Mouse (Mus musculus): ENCODE measurements around the gene Tanc1. TPM values are rescaled to one million over a fixed set of nuclear protein-coding genes. Genes with fewer than 3 reads are reported as not detected.

The Tanc1 gene
- polyA plus RNA-seq, 1 experiment from 2014 or later, result 33.0 TPM

- H3K36me3 ChIP-seq (ENCODE audit: control insufficient read depth, insufficient read depth, low read length), result no peaks in the 10 kb centered on the region
- H3K9ac ChIP-seq (ENCODE audit: low read length), result no peak overlapping the region
- WGBS, result 75% methylated on average over 2 of the region's 2 CpGs
- H3K4me3 ChIP-seq (replicated peaks; ENCODE audit: low read length), result no peak overlapping the region
- H3K4me1 ChIP-seq (ENCODE audit: control insufficient read depth, insufficient read depth, low read length), result peaks cover 38% of the 10 kb centered on the region
- ATAC-seq (ENCODE audit: insufficient read depth, low FRiP score), result no peak
- no peak overlapping the region for H3K4me2 ChIP-seq (ENCODE audit: low read depth, low read length)
- no peaks in the 10 kb centered on the region for H3K27me3 ChIP-seq (ENCODE audit: control insufficient read depth, insufficient read depth, low read length)
- H3K9me3 ChIP-seq (replicated peaks; ENCODE audit: control insufficient read depth, low read length), result no peaks in the 10 kb centered on the region
- no peak overlapping the region for H3K27ac ChIP-seq (ENCODE audit: low read length)
Observed at GRCm38 (mm10) chr2:59625416-59625815, 13.6 kb downstream of the Tanc1 start.

GRCm38 (mm10) chr2:59625927-59626326 is 14.1 kb downstream of the Tanc1 start:
- Histone ChIP-seq H3K27ac (ENCODE audit: low read length) (no peak overlapping the region), H3K4me2 (ENCODE audit: low read depth, low read length) (no peak overlapping the region), H3K27me3 (ENCODE audit: control insufficient read depth, insufficient read depth, low read length) (no peaks in the 10 kb centered on the region), H3K4me1 (ENCODE audit: control insufficient read depth, insufficient read depth, low read length) (peaks cover 40% of the 10 kb centered on the region), H3K9me3 (replicated peaks; ENCODE audit: control insufficient read depth, low read length) (no peaks in the 10 kb centered on the region), H3K36me3 (ENCODE audit: control insufficient read depth, insufficient read depth, low read length) (no peaks in the 10 kb centered on the region), H3K9ac (ENCODE audit: low read length) (no peak overlapping the region), H3K4me3 (replicated peaks; ENCODE audit: low read length) (no peak overlapping the region)
- no peak for ATAC-seq (ENCODE audit: insufficient read depth, low FRiP score)
- WGBS, result 47% methylated on average over 8 of the region's 8 CpGs

- Histone ChIP-seq H3K4me1 (ENCODE audit: control insufficient read depth, insufficient read depth, low read length) (peaks cover 45% of the 10 kb centered on the region), H3K27ac (ENCODE audit: low read length) (no peak overlapping the region)
- 63% methylated on average over 3 of the region's 3 CpGs for WGBS
Observed at GRCm38 (mm10) chr2:59626422-59626821, 14.6 kb downstream of the Tanc1 start.

GRCm38 (mm10) chr2:59627502-59627901 is 15.7 kb downstream of the Tanc1 start:
- Histone ChIP-seq H3K4me1 (ENCODE audit: control insufficient read depth, insufficient read depth, low read length) (peaks cover 41% of the 10 kb centered on the region), H3K4me2 (ENCODE audit: low read depth, low read length) (no peak overlapping the region), H3K27ac (ENCODE audit: low read length) (no peak overlapping the region), H3K9me3 (replicated peaks; ENCODE audit: control insufficient read depth, low read length) (no peaks in the 10 kb centered on the region), H3K36me3 (ENCODE audit: control insufficient read depth, insufficient read depth, low read length) (no peaks in the 10 kb centered on the region), H3K4me3 (replicated peaks; ENCODE audit: low read length) (no peak overlapping the region), H3K27me3 (ENCODE audit: control insufficient read depth, insufficient read depth, low read length) (no peaks in the 10 kb centered on the region), H3K9ac (ENCODE audit: low read length) (no peak overlapping the region)
- 39% methylated on average over 1 of the region's 1 CpGs for WGBS
- ATAC-seq (ENCODE audit: insufficient read depth, low FRiP score), result no peak

More at GRCm38 (mm10) chr2:59626422-59626821, 14.6 kb downstream of the Tanc1 start:
- no peaks in the 10 kb centered on the region for H3K9me3 ChIP-seq (replicated peaks; ENCODE audit: control insufficient read depth, low read length)
- no peak overlapping the region for H3K4me2 ChIP-seq (ENCODE audit: low read depth, low read length)
- no peak overlapping the region for H3K4me3 ChIP-seq (replicated peaks; ENCODE audit: low read length)
- ATAC-seq (ENCODE audit: insufficient read depth, low FRiP score), result no peak
- H3K27me3 ChIP-seq (ENCODE audit: control insufficient read depth, insufficient read depth, low read length), result no peaks in the 10 kb centered on the region
- H3K9ac ChIP-seq (ENCODE audit: low read length), result no peak overlapping the region
- H3K36me3 ChIP-seq (ENCODE audit: control insufficient read depth, insufficient read depth, low read length), result no peaks in the 10 kb centered on the region

GRCm38 (mm10) chr2:59628057-59628901 is 16.4 kb downstream of the Tanc1 start:
- H3K4me1 ChIP-seq (ENCODE audit: control insufficient read depth, insufficient read depth, low read length), result peaks cover 40% of the 10 kb centered on the region
- ATAC-seq (ENCODE audit: insufficient read depth, low FRiP score), result no peak
- H3K9ac ChIP-seq (ENCODE audit: low read length), result no peak overlapping the region
- no peak overlapping the region for H3K27ac ChIP-seq (ENCODE audit: low read length)
- WGBS, result 59% methylated on average over 17 of the region's 17 CpGs
- no peak overlapping the region for H3K4me2 ChIP-seq (ENCODE audit: low read depth, low read length)
- H3K9me3 ChIP-seq (replicated peaks; ENCODE audit: control insufficient read depth, low read length), result no peaks in the 10 kb centered on the region
- H3K36me3 ChIP-seq (ENCODE audit: control insufficient read depth, insufficient read depth, low read length), result no peaks in the 10 kb centered on the region
- H3K27me3 ChIP-seq (ENCODE audit: control insufficient read depth, insufficient read depth, low read length), result no peaks in the 10 kb centered on the region
- H3K4me3 ChIP-seq (replicated peaks; ENCODE audit: low read length), result no peak overlapping the region

- Histone ChIP-seq H3K27me3 (ENCODE audit: control insufficient read depth, insufficient read depth, low read length) (no peaks in the 10 kb centered on the region), H3K9me3 (replicated peaks; ENCODE audit: control insufficient read depth, low read length) (no peaks in the 10 kb centered on the region), H3K9ac (ENCODE audit: low read length) (no peak overlapping the region), H3K4me3 (replicated peaks; ENCODE audit: low read length) (no peak overlapping the region), H3K36me3 (ENCODE audit: control insufficient read depth, insufficient read depth, low read length) (no peaks in the 10 kb centered on the region), H3K4me2 (ENCODE audit: low read depth, low read length) (no peak overlapping the region), H3K4me1 (ENCODE audit: control insufficient read depth, insufficient read depth, low read length) (peaks cover 40% of the 10 kb centered on the region), H3K27ac (ENCODE audit: low read length) (no peak overlapping the region)
- WGBS, result 72% methylated on average over 4 of the region's 4 CpGs
- no peak; the same call in 1 of the 2 replicates for ATAC-seq (ENCODE audit: insufficient read depth, low FRiP score)
Observed at GRCm38 (mm10) chr2:59629829-59630228, 18.0 kb downstream of the Tanc1 start.

GRCm38 (mm10) chr2:59631406-59631805 is 19.6 kb downstream of the Tanc1 start:
- Histone ChIP-seq H3K4me1 (ENCODE audit: control insufficient read depth, insufficient read depth, low read length) (peaks cover 38% of the 10 kb centered on the region), H3K4me2 (ENCODE audit: low read depth, low read length) (no peak overlapping the region), H3K4me3 (replicated peaks; ENCODE audit: low read length) (no peak overlapping the region), H3K27me3 (ENCODE audit: control insufficient read depth, insufficient read depth, low read length) (no peaks in the 10 kb centered on the region), H3K9ac (ENCODE audit: low read length) (no peak overlapping the region), H3K9me3 (replicated peaks; ENCODE audit: control insufficient read depth, low read length) (no peaks in the 10 kb centered on the region), H3K27ac (ENCODE audit: low read length) (no peak overlapping the region), H3K36me3 (ENCODE audit: control insufficient read depth, insufficient read depth, low read length) (no peaks in the 10 kb centered on the region)
- no peak for ATAC-seq (ENCODE audit: insufficient read depth, low FRiP score)
- WGBS, result 58% methylated on average over 5 of the region's 5 CpGs

GRCm38 (mm10) chr2:59633761-59634430 is 22.1 kb downstream of the Tanc1 start:
- Histone ChIP-seq H3K27ac (ENCODE audit: low read length) (no peak overlapping the region), H3K4me2 (ENCODE audit: low read depth, low read length) (no peak overlapping the region), H3K36me3 (ENCODE audit: control insufficient read depth, insufficient read depth, low read length) (no peaks in the 10 kb centered on the region), H3K4me3 (replicated peaks; ENCODE audit: low read length) (no peak overlapping the region), H3K4me1 (ENCODE audit: control insufficient read depth, insufficient read depth, low read length) (peaks cover 15% of the 10 kb centered on the region; the same call in 1 of the 2 replicates), H3K27me3 (ENCODE audit: control insufficient read depth, insufficient read depth, low read length) (no peaks in the 10 kb centered on the region), H3K9me3 (replicated peaks; ENCODE audit: control insufficient read depth, low read length) (no peaks in the 10 kb centered on the region), H3K9ac (ENCODE audit: low read length) (no peak overlapping the region)
- WGBS, result 74% methylated on average over 5 of the region's 5 CpGs
- no peak for ATAC-seq (ENCODE audit: insufficient read depth, low FRiP score)

GRCm38 (mm10) chr2:59637040-59637785 is 25.4 kb downstream of the Tanc1 start:
- no peak overlapping the region for H3K4me2 ChIP-seq (ENCODE audit: low read depth, low read length)
- 90% methylated on average over 18 of the region's 18 CpGs for WGBS
- H3K27ac ChIP-seq (ENCODE audit: low read length), result no peak overlapping the region
- no peaks in the 10 kb centered on the region for H3K36me3 ChIP-seq (ENCODE audit: control insufficient read depth, insufficient read depth, low read length)
- no peaks in the 10 kb centered on the region for H3K4me1 ChIP-seq (ENCODE audit: control insufficient read depth, insufficient read depth, low read length)
- ATAC-seq (ENCODE audit: insufficient read depth, low FRiP score), result peak; percentile 44; the same call in 1 of the 2 replicates
- H3K9me3 ChIP-seq (replicated peaks; ENCODE audit: control insufficient read depth, low read length), result no peaks in the 10 kb centered on the region
- H3K27me3 ChIP-seq (ENCODE audit: control insufficient read depth, insufficient read depth, low read length), result no peaks in the 10 kb centered on the region
- no peak overlapping the region for H3K9ac ChIP-seq (ENCODE audit: low read length)
- H3K4me3 ChIP-seq (replicated peaks; ENCODE audit: low read length), result no peak overlapping the region
